Mouse (Mus musculus) lung, adult 2 months (tissue): ENCODE measurements around the gene Rab11fip3. TPM values are rescaled to one million over a fixed set of nuclear protein-coding genes. Genes with fewer than 3 reads are reported as not detected.
"Not testable (repeated sequence)": the region's sequence is repeated elsewhere in the genome, so short reads cannot be mapped to it uniquely, and the experiment has no call there.

Experiments used
- DNase-seq: peaks from one replicate; pipeline ENCODE4 v3.0.0; 2022
- H3K4me1 ChIP-seq: fragments of 200-500 bp; 2 replicates; pipeline ENCODE4 v1.6.1; 2011; ENCODE audit warnings: low read length; ENCODE audit not compliant: control insufficient read depth, insufficient read depth
- H3K4me3 ChIP-seq: fragments of 200-500 bp; replicated peaks from 2 replicates; pipeline ENCODE3; 2011; ENCODE audit warnings: low read depth, mild to moderate bottlenecking, control low read depth, low read length; ENCODE audit errors: extremely low read depth
- CTCF ChIP-seq: fragments of 200-500 bp; IDR thresholded peaks from 2 replicates; pipeline ENCODE4 v1.5.1; 2011; ENCODE audit warnings: mild to moderate bottlenecking, low read length, control low read depth; ENCODE audit not compliant: insufficient read depth
- POLR2A ChIP-seq: fragments of 200-500 bp; IDR thresholded peaks from 2 replicates; pipeline ENCODE4 v1.6.1; 2011; ENCODE audit warnings: low read depth, mild to moderate bottlenecking, control low read depth, low read length, borderline replicate concordance; ENCODE audit errors: extremely low read depth
- WGBS: fragments of 180-500 bp; shearing (Covaris S2); methylation state at CpG from one replicate; pipeline ENCODE4 v1.1.7; 2018; 5-methylcytosine and 5-hydroxymethylcytosine counted together
- polyA plus RNA-seq: library from polyadenylated mRNA; depleted of rRNA; stranded (reverse); fragments of >200 nt; gene quantifications from 2 replicates; pipeline ENCODE4 v1.2.3, GENCODE M21; 2012

Gene Rab11fip3
- polyA plus RNA-seq, 1 experiment, result 46.5 TPM

DNA sequence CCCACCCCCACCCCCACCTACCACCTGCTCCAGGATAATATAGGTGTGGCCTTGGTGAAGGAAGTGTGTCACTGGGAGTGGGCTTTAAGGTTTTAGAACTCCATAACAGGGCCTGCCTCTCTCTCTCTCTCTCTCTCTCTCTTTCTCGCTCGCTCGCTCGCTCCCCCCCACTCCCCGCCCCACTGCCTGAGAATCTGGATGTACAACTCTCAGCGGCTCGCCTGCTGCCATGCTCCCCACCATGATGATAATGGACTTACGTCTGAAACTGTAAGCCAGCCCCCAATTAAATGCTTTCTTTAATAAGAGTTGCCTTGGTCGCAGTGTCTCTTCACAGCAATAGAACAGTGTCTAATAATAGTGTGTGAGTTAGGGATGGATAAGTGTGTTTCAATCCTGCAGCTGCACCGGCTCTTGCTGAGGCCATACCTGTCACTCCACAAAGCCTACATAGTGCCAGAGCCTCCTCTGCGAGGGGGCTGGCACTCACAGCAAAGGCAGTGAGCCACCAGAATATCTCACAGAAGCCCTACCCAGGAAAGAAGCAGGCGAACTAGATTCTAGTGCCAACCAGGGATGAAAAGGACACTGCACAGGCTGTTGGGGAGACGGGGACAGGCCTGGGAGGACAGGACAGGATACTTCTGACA, 26.6 kb downstream of the Rab11fip3 start:
- 74% methylated on average over 12 of the region's 13 CpGs for whole genome bisulfite sequencing
- TF ChIP-seq POLR2A (no peak), CTCF (no peak)
- no peak for DNase-seq

DNA sequence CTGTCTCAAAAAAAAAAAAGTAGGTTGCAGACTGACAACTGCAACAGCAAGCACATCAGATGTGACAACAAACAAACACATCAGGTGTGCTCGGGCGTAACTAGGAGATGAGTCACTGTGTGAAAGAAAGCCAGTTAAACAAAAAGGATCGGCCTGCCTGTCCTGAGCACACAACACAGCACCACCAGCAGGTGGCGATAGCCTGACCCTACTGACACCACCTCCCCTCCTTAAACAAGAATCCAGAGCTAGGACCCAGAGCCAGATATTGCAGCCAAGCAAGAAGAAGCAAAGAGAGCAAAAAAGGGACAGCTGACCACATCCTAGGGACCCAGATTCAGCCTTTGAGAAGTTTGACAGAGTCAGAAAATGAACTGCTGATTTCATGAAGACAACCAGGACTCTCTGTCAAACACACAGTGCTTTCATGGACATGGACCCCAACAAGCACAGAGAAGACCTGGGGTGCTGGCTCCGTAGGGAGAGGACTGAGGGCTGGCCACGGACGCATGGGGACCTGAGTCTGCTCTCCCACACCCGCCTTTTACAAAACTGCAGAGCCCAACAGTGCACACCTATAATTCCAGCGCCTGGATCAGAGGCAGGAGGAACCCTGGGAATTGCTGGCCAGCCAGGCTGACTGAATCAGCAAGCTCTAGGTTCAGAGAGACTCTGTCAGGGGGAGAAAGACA, 28.1 kb downstream of the Rab11fip3 start:
- Histone ChIP-seq H3K4me1 (peaks cover 6% of the 10 kb centered on the region; the same call in 1 of the 2 replicates), H3K4me3 (no peak overlapping the region)
- peak; percentile 34 for DNase-seq
- no peak for TF ChIP-seq POLR2A
- peak; percentile 96 for TF ChIP-seq CTCF
- WGBS, result 45% methylated on average over 9 of the region's 9 CpGs

More for the DNA sequence above, 26.6 kb downstream of the Rab11fip3 start:
- Histone ChIP-seq H3K4me1 (peaks cover 6% of the 10 kb centered on the region; the same call in 1 of the 2 replicates), H3K4me3 (no peak overlapping the region)

GRCm38 (mm10) chr17:26040711-26041110, 28.6 kb downstream of the Rab11fip3 start:
- not testable (repeated sequence) for H3K4me3 ChIP-seq, H3K4me1 ChIP-seq
- WGBS, result 68% methylated on average over 8 of the region's 8 CpGs
- peak; percentile 12 for DNase-seq

DNA sequence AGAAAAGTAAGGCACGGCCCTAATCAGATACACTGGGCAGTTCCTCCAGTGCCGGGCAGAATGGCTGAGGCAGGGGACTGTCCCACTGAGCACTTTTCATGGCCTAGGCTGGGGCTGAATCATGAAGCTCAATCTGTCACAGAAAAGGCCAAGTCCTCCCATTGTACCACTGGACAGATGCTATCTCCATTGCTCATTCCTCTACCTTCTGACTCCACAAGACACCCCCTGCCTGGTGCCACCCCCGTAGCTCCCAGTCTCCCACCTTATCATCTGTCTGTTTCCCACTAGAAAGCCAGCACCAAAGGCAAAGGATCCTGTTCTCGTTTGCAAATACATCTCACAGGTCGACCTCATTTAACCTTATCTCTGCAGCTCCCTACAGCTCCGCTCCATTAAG, 37.3 kb downstream of the Rab11fip3 start:
- WGBS, result 79% methylated on average over 6 of the region's 6 CpGs

GRCm38 (mm10) chr17:26031583-26031982, 37.8 kb downstream of the Rab11fip3 start:
- DNase-seq, result no peak
- 91% methylated on average over 5 of the region's 5 CpGs for WGBS
- Histone ChIP-seq H3K4me1 (no peaks in the 10 kb centered on the region), H3K4me3 (no peak overlapping the region)
- TF ChIP-seq CTCF, result no peak
- no peak for TF ChIP-seq POLR2A

More for the DNA sequence above, 37.3 kb downstream of the Rab11fip3 start:
- no peaks in the 10 kb centered on the region for H3K4me1 ChIP-seq
- no peak for DNase-seq
- TF ChIP-seq POLR2A (no peak), CTCF (no peak)
- H3K4me3 ChIP-seq, result no peak overlapping the region

DNA sequence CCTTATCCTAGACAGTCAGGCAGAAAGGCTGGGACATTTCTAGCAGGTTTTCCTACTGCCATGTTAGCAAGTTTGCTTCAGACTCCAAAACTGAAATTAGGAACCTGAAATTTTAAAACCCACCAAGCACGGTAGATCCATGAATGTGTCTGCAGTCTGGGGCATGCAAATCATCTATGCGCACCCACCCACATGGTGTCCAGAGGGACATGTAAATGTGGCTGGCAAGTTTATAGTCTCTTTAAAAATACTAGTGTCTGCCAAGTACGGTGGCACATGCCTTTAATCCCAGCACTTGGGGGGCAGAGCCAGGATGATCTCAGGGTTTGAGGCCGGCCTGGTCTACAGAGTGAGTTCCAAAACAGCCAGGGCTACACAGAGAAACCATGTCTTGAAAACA, 41.1 kb downstream of the Rab11fip3 start:
- TF ChIP-seq POLR2A, result no peak
- TF ChIP-seq CTCF, result no peak
- DNase-seq, result no peak
- WGBS, result 89% methylated on average over 4 of the region's 4 CpGs
- no peaks in the 10 kb centered on the region for H3K4me1 ChIP-seq
- H3K4me3 ChIP-seq, result no peak overlapping the region

- WGBS, result 96% methylated on average over 9 of the region's 9 CpGs
- no peaks in the 10 kb centered on the region for H3K4me1 ChIP-seq
- TF ChIP-seq CTCF (no peak), POLR2A (no peak)
- H3K4me3 ChIP-seq, result no peak overlapping the region
- DNase-seq, result no peak
These were observed 44.7 kb downstream of the Rab11fip3 start for GRCm38 (mm10) chr17:26024674-26025073.

DNA sequence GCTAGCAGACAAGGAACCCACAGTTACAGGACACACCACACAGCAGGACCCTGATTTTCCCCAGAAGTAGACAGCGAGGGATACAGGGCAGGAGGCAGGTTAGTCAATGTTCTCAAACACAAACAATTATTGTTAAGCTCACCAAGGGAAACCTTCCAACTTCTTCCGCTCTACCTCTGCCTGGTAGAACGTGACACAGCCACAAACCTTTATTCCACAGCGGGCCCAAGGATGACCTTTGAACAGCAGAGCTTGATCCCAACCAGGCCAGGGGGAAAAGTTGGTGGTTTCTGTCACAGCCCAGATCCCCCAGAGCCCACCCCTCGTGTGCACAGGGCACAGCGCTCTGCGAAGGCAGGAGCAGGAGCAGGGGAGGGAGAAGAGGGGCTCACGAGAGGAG, 45.4 kb downstream of the Rab11fip3 start:
- 94% methylated on average over 8 of the region's 8 CpGs for WGBS
- Histone ChIP-seq H3K4me3 (no peak overlapping the region), H3K4me1 (no peaks in the 10 kb centered on the region)
- no peak for DNase-seq
- TF ChIP-seq CTCF (no peak), POLR2A (no peak)

DNA sequence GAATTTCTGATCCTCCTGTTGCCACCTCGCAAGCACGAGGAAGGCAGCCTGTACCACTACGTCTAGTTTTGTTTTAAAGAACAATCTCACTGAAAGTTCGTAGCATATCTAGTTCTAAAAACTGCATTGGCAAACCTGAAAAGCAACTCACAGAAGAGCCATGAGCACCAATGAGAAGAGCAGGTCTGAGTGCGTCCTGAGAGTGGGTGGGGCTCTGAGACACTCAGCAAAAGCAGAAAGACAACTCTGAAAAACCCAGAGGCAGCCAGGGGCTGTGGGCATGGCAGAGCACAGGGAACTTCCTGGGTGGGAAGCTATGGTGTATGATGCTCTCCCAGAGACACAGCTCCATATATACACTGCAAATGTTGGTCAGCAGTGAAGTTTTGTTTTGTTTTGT, 46.2 kb downstream of the Rab11fip3 start:
- Histone ChIP-seq H3K4me1 (no peaks in the 10 kb centered on the region), H3K4me3 (no peak overlapping the region)
- TF ChIP-seq POLR2A, result no peak
- no peak for TF ChIP-seq CTCF
- DNase-seq, result no peak
- 75% methylated on average over 5 of the region's 5 CpGs for WGBS

GRCm38 (mm10) chr17:26021728-26022341, 47.5 kb downstream of the Rab11fip3 start:
- 67% methylated on average over 9 of the region's 9 CpGs for WGBS
- no peak overlapping the region for H3K4me3 ChIP-seq
- TF ChIP-seq CTCF (no peak), POLR2A (no peak)
- no peak for DNase-seq
- H3K4me1 ChIP-seq, result no peaks in the 10 kb centered on the region
